Mouse (Mus musculus): ENCODE results near the gene Srd5a3. TPM values are rescaled to one million over a fixed set of nuclear protein-coding genes. Genes with fewer than 3 reads are reported as not detected.

Srd5a3 gene
- total RNA-seq, 2 experiments from 2014 or later = 31.3 to 33.9 TPM

GRCm38 (mm10) chr5:76187885-76188284 is 47.8 kb downstream of the Srd5a3 start:
- no peak for DNase-seq (ENCODE audit: low spot score in 2 of 2)

DNA sequence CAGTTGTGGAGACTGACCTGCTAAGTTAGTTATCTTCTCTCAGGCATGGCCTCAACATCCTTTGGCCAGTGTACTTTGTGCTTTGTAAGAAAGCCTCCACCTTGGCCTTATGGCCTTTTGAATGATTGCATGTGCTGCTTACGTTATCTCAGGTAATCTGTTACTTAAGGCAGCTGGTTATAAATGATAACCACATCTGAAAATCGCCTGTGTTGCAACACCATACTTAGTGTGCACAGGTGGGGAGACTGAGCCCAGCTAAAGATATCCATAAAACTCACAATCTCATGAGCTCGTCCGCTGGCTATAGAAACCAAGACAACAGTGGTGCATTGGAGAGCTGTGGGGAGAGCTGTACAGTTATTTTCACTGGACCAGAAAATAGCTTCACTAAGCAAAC is 50.5 kb downstream of the Srd5a3 start:
- no peak for DNase-seq (ENCODE audit: low spot score in 2 of 2)

DNA sequence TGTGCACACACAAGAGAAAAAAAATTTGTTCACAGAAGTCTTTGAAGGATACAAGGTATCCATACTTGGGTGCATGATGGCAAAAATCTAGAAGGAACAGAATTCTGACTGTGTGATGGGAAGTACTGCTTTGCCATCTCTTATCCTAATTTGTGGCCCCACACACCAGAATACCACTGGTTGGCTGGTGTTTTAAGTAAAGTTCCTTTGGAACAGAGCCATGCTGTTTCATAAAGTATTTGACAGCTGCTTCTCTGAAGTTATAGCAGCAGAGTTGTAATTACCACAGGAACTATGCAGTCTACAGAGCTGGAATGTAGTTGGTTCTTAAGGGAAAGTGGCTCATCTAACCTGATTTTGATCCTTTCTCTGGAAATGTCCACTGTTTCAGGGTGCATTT is 53.0 kb downstream of the Srd5a3 start:
- no peak for DNase-seq (ENCODE audit: low spot score in 2 of 2)

DNA sequence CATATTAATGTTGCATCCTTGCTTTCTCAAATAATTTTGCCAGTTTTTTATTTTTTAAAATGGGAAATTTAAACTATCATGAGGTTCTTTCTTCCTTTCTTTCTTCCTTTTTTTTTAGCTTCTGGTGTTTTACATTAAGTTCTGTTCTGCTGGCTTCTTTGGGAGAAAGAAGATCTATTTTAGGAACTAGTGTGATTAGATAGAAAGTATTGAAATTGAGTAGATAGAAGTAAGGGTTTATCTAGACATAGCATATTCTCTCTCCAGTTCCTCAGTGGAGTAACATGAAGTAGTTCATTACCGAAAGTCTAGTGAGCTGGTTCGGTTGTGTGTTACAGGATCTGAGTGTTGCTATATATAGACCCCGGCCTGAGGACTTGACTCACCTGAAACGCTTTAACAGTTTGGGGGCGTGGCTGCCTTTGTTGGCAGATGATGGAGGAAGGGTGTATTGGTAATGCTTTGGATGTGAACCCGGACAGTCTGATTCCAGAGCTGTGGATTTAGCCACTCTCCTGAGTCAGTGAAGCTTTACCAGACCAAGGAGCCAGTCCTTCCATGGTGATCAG is 54.4 kb downstream of the Srd5a3 start:
- no peak for DNase-seq (ENCODE audit: low spot score in 2 of 2)

- no peak for DNase-seq (ENCODE audit: low spot score in 2 of 2)
Measured at GRCm38 (mm10) chr5:76199346-76199745, 59.3 kb downstream of the Srd5a3 start.

- DNase-seq (ENCODE audit: low spot score in 2 of 2) = no peak
Measured at GRCm38 (mm10) chr5:76203171-76203570, 63.1 kb downstream of the Srd5a3 start.

Other genes with a start within 250 kb of the Srd5a3 start
- 10 to 100 TPM; 77.4 to 79.2 TPM for gene Kdr, start 161.8 kb upstream of the Srd5a3 start, total RNA-seq (2021)
- gene Tmem165, start 43.6 kb downstream of the Srd5a3 start, total RNA-seq (2021) = 10 to 100 TPM; 68.4 to 68.7 TPM
- gene Clock, start 164.5 kb downstream of the Srd5a3 start, total RNA-seq (2021) = 10 to 100 TPM; 33.9 to 36.6 TPM
- not detected for gene Pdcl2, start 190.9 kb downstream of the Srd5a3 start, total RNA-seq (2021)
- gene Nmu, start 223.5 kb downstream of the Srd5a3 start, total RNA-seq (2021) = not detected